Mouse (Mus musculus): ENCODE measurements around the gene Cdc42bpb.

The Cdc42bpb gene

DNA sequence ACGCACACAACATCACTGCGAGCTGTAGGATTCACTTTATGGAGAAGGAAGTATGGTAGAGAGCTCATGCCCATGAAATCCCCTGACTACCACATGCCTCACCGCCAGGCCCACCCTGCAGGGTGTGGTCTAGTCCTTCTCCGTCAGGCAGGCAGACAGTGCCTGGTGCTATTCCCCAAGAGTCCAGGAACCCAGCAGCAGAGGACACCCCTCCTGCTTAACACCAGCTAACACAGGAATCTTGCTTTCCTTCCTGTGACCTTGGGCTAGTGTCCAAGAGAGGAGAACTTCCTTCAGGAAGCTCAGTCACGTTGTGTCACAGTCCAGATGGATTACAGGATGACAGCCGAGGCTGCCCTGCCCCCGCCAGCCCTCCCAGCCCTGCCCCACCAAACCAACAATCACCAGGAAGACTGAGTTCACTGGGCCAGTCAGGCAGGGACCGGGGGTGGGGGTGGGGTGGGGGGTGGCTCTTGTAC, 9.2 kb upstream of the Cdc42bpb start:
- peak in 1 of 2 experiments; percentile 36 for DNase-seq (ENCODE audit: low read depth in 1 of 2, low spot score in 2 of 2)

DNA sequence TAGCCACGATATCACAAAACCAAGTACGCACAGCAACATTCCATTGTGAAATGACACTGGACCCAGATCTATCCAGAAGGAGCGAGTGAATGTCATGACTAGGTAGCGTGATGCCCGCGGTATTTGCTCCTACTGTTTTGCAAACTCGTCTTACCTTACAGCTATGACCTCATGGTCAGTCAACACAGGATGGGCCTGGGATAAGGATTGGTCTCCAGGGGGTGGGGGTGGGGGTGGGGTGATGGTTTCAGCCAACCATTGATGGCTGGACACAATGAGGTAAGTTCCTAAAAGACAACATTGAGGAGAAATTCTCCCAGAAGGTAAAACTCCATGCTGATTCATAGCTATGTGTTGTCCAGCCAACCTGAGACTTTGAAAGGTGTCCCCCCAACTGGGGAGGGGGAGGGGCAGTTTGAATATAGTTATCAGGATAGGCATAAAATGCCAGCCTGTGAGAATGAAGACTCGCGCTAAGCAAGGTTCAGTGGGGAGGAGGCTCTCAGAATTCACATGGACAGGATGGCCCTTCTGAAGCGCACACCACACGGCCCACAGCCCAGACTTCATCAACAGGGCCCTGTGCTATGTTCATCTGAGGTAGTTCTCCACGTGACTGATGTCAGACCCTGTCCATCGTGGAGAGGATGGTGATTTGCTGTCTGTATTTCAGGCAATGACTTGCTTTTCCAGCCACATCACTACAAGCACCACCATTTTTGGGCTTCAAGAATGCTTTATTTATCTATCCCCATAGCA, 8.5 kb upstream of the Cdc42bpb start:
- DNase-seq (ENCODE audit: low read depth in 1 of 2, low spot score in 2 of 2), result no peak

DNA sequence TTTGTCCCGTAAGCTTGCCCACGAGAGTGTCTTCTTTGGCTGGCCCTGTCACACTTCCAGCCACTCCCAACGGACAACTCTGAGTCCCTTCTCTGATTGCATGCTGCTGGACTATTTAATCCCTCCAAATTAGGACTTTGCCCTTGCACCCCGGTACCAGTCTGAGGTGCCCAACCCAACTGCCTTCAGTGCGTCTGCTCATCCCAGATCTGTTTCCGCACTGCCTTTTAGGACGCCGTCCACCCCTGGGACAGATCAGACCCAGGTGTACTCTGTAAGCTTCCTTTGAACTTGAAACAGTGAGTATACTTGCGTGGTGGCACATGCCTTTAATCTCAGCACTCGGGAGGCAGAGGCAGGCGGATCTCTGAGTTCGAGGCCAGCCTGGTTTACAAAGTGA, 1.3 kb upstream of the Cdc42bpb start:
- DNase-seq (ENCODE audit: low read depth in 1 of 2, low spot score in 2 of 2), result no peak

DNA sequence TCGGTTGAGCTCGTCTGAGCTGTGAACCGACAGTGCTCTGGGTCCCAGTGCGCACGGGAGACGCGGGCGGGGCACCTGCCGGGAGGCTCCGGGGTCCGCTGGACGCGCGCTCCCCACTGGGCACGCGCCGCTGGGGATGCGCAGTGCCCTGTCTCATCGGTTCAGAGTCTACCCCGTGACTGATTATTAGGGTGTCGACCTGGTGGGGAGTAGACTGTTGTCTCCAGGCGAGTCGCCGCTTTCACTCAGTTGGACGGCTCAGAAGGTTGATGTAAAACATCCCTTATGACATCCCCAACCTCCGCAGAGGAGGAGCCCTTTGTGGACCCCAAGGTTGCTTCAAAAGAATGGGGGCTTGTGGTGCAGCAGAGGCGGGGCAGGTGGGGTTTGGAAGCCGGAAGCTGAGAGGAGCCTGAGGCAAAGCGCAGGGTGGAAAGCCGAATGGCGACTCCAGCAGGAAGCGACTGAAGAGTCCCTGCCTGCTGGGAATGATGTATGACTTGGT, 520 bp upstream of the Cdc42bpb start:
- DNase-seq (ENCODE audit: low read depth in 1 of 2, low spot score in 2 of 2), result no peak

DNA sequence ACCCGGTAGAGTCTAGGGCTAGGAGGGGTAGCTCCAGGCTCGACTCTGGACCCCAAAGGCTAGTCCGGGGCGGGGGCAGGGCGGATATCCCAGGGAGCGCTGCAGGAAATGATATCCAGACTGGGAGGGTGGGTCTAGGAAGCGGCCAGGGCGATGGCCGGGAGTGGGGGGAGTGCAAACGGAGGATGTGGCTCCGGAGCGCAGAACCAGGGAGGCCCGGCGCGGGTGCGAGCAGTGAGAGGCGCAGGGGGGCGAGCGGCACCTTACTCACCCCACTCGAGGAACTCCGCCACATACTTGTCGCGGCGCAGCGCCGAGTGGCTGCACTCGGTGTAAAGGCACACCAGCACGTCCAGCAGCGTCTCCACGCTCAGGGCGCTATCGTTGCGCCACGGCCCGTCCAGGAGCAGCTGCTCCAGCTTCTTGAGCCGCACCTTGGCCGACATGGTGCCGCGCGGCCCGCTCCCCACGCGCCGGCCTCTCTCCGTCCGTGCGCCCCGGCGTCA, 639 bp downstream of the Cdc42bpb start:
- peak in 1 of 2 experiments; percentile 7 for DNase-seq (ENCODE audit: low read depth in 1 of 2, low spot score in 2 of 2)

DNA sequence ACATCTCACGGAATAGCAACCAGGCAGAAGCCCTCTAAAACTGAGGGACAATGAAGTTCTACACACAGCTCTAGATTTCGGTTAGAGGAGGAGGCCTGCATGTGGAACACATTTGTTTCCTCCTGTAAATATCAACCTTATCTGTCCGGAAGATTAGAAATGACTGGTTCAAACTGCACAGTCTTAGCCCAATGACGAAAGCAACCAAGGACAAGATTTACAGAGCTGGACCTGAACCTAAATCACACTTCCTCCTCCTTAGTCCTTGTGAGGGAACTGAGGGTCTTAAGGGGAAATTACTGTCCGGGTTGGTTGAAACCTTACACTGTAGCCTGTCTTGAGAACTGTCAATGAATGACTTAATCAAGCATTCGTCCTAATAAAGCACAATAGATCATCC, 1.5 kb downstream of the Cdc42bpb start:
- DNase-seq (ENCODE audit: low read depth in 1 of 2, low spot score in 2 of 2), result no peak

DNA sequence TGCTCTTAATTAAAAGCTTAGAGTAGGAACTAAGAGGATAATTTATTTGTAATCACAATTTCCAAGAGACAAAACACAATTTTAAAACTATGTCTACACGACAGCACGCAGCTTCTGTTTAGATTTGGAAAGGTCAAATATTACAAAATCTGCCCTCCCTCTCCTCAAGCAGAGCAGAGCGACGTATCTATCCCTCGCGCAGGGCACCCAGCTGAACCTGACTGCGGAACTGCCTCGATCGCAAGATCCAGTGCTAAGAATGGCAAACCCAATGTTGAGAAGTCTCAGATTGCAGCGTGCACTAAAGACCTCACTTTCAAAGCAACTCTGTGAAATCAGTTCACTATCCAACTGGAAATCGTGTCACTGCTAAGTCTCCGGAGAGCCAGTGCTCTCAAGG, 2.0 kb downstream of the Cdc42bpb start:
- DNase-seq (ENCODE audit: low read depth in 1 of 2, low spot score in 2 of 2), result no peak

DNA sequence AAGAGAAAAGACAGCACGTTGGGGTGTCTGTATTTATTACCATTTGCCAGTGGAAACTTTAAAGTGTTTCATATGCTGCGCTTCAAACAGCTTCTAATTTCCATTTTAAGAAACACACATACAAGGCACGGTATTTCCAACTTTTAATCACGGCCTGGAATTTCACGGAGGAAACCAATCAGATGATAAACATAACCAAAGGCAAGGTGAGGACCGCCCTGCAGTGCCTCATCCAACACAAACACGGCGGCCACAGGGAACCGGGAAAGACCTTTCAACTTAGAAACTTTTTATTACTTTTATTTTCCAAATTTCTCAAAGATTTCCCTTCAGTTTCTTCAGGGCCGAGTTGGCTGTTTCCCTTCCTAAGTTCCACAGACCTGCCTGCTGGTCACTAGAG, 2.8 kb downstream of the Cdc42bpb start:
- DNase-seq (ENCODE audit: low read depth in 1 of 2, low spot score in 2 of 2), result no peak

DNA sequence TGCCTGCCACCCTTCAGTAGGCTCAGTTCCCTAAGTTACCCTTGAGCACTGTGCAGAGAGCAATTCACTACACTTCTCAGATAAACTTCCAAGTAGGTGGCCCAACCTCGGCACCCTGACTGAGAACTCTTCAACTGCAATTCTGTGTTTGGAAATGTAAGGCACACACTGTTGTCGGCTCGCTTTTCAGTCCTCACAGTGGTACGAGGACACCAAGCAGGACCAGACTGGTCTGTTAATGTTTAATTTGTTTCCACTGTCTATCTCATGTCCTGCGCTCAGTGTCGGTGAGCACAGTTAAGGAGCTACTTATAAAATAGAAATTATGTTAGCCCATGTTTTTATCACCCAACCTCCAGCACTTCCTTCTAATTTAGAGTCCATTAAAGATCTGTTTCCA, 4.1 kb downstream of the Cdc42bpb start:
- DNase-seq (ENCODE audit: low read depth in 1 of 2, low spot score in 2 of 2), result no peak

DNA sequence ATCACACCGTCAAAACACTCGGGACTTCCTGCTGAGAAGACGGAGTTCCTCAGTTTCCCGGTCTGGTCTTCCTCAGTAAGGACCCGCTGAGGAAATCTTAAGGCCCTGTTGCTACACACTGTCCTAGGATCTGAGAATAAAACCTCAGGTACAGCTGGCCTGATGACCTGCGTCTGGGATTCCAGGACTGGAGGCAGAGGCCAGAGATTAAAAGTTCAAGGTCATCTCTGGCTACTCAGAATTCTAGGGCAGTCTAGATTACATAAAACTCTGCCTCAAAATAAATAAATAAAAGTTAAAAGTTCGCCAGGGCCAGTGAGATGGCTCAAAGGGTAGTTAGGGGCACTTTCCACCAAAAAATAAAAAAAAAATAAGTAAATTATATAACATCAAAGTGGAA, 5.6 kb downstream of the Cdc42bpb start:
- no peak for DNase-seq (ENCODE audit: low read depth in 1 of 2, low spot score in 2 of 2)

DNA sequence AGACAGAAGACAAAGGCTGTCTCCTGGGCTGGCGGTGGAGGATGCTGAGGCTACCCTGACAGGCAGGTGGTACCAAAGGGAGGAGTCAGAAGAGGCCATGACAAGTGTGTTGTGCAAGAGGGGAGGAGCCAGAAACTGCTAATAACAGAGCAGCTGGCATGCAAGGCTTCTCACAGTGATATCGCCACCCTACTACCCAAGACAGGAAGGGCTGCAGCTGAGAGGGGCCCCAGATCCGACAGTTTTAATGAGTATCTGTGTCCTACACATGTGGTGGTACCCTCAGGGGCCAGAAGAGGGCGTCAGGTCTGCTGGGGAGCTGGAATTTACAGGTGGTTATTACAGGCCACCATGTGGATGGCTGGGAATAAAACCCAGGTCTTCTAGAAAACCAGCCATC, 7.3 kb downstream of the Cdc42bpb start:
- DNase-seq (ENCODE audit: low read depth in 1 of 2, low spot score in 2 of 2), result no peak

DNA sequence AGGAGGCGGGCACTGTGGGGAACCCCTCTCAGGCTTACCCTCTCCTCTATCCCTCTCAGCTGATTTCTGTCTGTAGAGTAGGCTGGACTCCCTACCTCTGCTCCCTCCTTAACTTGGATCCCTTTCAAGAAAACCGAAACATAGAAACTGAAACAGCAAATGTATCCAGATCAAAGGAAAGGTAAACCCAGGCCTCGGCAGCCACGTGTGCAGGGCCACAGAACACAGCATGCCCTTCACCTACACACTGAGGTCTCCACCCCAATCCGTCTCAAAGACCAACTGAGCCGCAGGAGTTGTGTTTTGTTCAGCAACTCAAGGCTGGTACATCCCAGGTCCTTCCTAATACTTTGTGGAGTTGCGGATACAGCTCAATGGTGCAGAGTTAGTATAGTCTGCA, 10.5 kb downstream of the Cdc42bpb start:
- DNase-seq (ENCODE audit: low read depth in 1 of 2, low spot score in 2 of 2), result no peak

DNA sequence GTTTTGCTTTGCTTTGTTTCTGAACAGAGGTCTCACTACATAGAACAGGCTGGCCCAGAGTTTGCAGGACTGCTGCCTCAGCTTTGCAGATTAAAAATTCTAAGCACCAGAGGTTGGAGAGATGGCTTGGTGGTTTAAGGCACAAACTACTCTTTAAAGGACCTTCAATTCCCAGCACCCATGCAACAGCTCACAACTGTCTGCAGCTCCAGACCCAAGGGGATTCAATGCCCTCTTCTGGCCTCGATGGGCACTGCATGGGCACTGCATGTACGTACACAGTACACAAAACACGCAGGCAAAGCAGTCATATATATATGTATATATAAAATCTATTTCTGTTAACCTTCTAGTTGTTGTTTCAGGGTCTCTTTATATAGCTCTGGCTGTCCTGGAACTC, 13.3 kb downstream of the Cdc42bpb start:
- DNase-seq (ENCODE audit: low read depth in 1 of 2, low spot score in 2 of 2), result no peak

DNA sequence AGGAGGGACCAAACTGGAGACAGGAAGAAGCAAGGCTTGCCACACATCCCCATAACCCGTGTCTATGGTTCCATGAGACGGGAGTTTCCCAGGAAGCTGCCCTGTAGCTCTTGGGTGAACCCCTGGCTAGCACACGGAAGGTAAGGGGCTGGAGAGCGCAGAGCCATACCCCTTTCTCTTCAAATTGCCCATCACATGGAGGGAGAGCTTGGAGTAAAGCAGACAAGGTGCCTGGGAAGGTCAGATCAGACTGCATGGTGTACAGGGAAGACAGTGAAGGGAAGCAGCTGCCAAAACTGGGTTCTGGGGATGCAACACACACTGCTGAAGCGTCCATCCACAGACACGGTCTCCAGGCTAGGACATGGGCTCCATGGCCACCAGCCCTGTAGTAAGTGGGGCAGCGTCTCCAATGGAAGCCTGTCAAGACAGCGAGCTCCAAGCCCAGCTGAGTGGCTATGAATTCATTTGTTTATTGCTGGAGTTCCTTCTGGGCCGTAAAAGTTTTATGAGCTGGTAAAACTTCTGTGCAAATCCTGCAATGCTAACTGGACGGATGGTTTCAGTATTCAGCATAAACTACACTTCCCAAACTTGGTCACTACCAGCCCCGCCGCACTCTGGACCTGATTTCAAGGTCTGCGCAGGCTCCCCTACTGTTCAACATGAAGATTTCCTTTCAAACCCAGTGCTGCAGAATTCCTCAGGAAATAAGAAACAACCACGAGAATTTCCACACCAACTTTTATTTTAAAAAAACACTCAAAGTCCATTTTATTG, 16.0 kb downstream of the Cdc42bpb start:
- no peak for DNase-seq (ENCODE audit: low read depth in 1 of 2, low spot score in 2 of 2)

DNA sequence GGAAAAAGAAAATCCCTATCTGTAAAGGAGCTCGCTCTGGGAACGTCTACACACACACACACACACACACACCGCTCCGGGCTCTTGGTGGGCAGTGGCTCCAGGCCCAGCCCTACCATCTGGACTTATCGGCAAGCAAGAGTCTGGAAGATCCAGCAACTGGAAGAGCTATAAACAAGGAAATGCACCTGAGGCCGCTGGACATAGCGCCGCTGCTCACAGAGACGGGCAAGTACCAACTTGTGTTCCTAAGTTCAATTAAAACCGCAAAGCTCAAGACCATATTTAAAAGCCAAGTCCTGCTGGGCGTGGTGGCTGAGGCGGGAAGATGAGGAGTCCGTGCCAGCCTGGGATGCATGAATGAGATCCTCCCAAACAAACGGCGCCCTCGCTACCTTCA, 16.8 kb downstream of the Cdc42bpb start:
- DNase-seq (ENCODE audit: low read depth in 1 of 2, low spot score in 2 of 2), result no peak

DNA sequence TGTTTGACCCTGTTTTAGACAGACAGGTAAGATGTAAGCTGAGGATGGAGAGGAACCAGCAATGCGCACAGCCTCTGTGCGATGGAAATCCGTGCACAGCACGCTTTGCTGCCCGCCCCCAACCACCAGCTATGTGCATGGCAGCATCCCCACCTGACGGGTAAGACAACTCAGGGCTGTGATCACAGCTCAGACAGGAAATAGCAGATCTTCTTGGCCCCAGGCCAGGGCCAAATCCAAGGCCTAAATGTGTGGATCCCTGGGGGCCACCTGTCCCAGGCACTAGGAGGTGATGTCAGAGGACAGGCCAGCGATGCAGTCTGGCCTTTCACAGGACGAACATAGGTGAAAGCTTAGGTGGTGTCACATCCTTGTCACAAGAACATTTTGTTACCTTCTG, 21.3 kb downstream of the Cdc42bpb start:
- DNase-seq (ENCODE audit: low read depth in 1 of 2, low spot score in 2 of 2), result no peak

DNA sequence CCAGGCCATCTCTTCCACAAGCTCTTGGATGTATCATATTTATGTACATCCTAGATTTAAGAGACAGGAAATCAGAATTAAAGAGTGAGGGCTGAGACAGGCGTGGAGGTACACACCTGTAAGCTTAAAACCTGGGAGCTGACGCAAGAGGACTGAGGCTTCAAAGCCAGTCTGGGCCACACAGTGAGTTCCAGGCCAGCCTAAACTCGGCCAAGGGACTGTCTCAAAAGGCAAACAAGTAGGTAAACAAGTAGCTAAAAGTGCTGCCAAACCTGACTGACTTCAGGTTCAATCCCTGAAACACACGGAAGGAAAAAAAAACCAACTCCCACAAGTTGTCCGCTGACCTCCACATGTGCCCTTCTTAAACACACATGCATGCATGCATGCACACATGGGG, 23.4 kb downstream of the Cdc42bpb start:
- DNase-seq (ENCODE audit: low read depth in 1 of 2, low spot score in 2 of 2), result no peak

DNA sequence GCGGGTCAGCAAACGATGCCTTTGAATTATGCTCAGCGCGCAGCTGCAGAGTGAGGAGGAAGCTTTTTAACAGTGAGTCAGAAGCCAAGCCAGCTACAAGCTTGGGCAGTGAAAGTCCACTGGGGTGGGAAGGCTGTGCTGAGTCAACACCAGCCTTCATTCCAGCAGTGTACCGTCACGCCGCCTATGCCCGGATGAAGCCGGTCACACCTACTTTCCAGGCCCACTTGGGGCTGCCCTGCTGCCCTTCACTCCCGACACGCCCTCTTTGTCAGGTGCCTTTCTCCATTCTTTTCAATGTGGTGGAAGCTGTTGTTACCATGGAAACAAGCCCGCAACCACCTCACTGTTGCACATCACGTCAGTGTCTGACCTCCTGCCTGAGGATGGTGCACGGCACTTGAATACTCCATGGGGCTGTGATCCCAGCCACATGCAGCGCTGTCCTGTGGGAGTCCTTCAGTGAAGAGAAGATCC, 24.0 kb downstream of the Cdc42bpb start:
- DNase-seq (ENCODE audit: low read depth in 1 of 2, low spot score in 2 of 2), result no peak

DNA sequence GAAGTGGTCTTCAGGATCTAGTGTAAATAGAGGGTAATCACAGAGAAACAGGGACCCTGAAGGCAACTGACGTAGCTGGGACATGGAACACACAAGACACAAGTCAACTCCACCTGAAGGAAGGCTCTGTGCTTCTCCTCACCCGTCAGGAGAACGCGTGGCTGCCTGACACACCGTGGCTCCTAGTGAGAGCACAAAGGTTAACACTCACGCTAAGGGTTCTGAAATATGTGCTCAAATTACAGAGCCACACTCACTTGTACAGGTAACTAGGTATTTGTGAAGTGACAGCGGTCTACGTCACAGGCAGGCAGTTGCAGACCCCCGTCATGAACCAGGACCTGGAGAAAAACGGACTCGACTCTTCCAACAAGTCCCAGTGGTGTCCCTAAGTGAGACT, 24.5 kb downstream of the Cdc42bpb start:
- no peak for DNase-seq (ENCODE audit: low read depth in 1 of 2, low spot score in 2 of 2)

DNA sequence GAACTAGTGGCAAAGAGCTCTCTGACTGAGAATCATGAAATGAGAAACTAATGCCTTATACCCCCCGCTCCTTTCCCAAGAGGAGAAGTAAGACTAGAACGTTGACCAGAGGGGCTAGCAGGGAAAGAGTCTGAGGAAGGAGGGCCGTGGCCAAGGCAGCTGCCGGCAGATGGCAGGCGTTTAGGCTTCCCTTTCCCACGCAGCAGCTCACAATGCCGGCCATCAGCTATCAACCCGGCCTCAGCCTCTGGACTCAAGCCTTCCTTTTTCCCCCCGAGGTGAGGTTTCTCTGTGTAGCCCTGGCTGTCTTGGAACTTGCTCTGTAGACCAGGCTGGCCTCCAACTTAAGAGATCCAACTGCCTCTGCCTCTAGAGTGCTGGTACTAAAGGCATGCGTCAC, 25.0 kb downstream of the Cdc42bpb start:
- no peak for DNase-seq (ENCODE audit: low read depth in 1 of 2, low spot score in 2 of 2)

DNA sequence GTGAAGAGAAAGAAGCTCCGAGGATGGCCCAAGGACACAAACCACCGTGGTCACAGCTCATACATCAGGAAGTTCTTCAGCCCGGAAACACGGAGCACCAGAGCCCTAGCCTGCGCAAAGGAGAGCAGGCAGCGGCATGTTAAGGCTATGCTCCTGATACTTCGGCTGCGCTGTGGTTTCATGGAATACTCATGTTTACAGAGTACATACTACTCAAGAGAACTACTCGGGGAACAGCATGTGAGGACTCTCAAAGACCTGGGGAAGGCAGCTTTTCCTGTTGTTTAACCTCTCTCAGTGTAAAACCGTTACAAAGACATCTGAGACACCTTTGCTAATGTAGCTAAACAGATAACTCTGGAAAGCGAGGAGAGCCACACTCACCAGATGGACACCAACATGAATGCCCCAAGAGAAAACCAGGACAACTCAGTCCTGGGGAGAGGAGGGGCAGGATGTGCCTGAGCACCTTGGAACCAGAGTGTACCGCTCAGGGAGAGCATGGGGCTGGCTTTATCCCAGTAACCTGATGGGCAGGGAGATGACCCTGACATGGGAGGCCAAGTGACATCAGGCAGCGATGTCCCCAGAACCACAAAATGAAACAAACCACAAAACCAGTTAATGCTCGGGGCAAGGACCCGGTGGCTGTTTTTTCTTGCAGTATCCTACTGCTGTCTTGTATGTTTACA, 27.8 kb downstream of the Cdc42bpb start:
- no peak for DNase-seq (ENCODE audit: low read depth in 1 of 2, low spot score in 2 of 2)
